Mouse (Mus musculus): ENCODE data around the gene Gcsam. TPM values are rescaled to one million over a fixed set of nuclear protein-coding genes. Genes with fewer than 3 reads are reported as not detected.

Gcsam gene
- polyA plus RNA-seq, 1 experiment from 2014 or later, result 0.15 TPM

GRCm38 (mm10) chr16:45659596-45659995 is 49.4 kb downstream of the Gcsam start:
- no peak for ATAC-seq (ENCODE audit: insufficient number of reproducible peaks, insufficient read depth, low FRiP score, low read depth)
- WGBS, result 71% methylated on average over 4 of the region's 4 CpGs

GRCm38 (mm10) chr16:45662381-45662780 is 52.2 kb downstream of the Gcsam start:
- Histone ChIP-seq H3K27ac (replicated peaks in 1 of 2; ENCODE audit: control insufficient read depth in 1 of 2, insufficient read depth in 1 of 2, low read depth in 2 of 2, low read length in 2 of 2) (no peak overlapping the region), H3K4me2 (ENCODE audit: low read length) (no peak overlapping the region), H3K9ac (ENCODE audit: low read length) (no peak overlapping the region), H3K4me3 (ENCODE audit: control insufficient read depth in 1 of 2, insufficient read depth in 1 of 2, low read depth in 1 of 2, low read length in 2 of 2) (no peak overlapping the region), H3K27me3 (ENCODE audit: control insufficient read depth, insufficient read depth, low read length) (no peaks in the 10 kb centered on the region), H3K36me3 (ENCODE audit: control insufficient read depth, insufficient read depth, low read length) (no peaks in the 10 kb centered on the region), H3K4me1 (ENCODE audit: control insufficient read depth in 2 of 2, insufficient read depth in 2 of 2, low read length in 2 of 2) (no peaks in the 10 kb centered on the region), H3K9me3 (ENCODE audit: control insufficient read depth, low read length) (no peaks in the 10 kb centered on the region)
- ATAC-seq (ENCODE audit: insufficient number of reproducible peaks, insufficient read depth, low FRiP score, low read depth), result no peak

More at GRCm38 (mm10) chr16:45659596-45659995, 49.4 kb downstream of the Gcsam start:
- H3K9me3 ChIP-seq (ENCODE audit: control insufficient read depth, low read length), result no peaks in the 10 kb centered on the region
- H3K4me3 ChIP-seq (ENCODE audit: control insufficient read depth in 1 of 2, insufficient read depth in 1 of 2, low read depth in 1 of 2, low read length in 2 of 2), result no peak overlapping the region
- no peaks in the 10 kb centered on the region for H3K36me3 ChIP-seq (ENCODE audit: control insufficient read depth, insufficient read depth, low read length)
- H3K4me2 ChIP-seq (ENCODE audit: low read length), result no peak overlapping the region
- H3K9ac ChIP-seq (ENCODE audit: low read length), result no peak overlapping the region
- H3K27ac ChIP-seq (replicated peaks in 1 of 2; ENCODE audit: control insufficient read depth in 1 of 2, insufficient read depth in 1 of 2, low read depth in 2 of 2, low read length in 2 of 2), result no peak overlapping the region
- no peaks in the 10 kb centered on the region for H3K4me1 ChIP-seq (ENCODE audit: control insufficient read depth in 2 of 2, insufficient read depth in 2 of 2, low read length in 2 of 2)
- H3K27me3 ChIP-seq (ENCODE audit: control insufficient read depth, insufficient read depth, low read length), result peaks cover 2% of the 10 kb centered on the region; the same call in 1 of the 2 replicates

GRCm38 (mm10) chr16:45666136-45666535 is 56.0 kb downstream of the Gcsam start:
- WGBS, result 63% methylated on average over 2 of the region's 2 CpGs
- ATAC-seq (ENCODE audit: insufficient number of reproducible peaks, insufficient read depth, low FRiP score, low read depth), result no peak

GRCm38 (mm10) chr16:45668178-45668577 is 58.0 kb downstream of the Gcsam start:
- no peak for ATAC-seq (ENCODE audit: insufficient number of reproducible peaks, insufficient read depth, low FRiP score, low read depth)

More at GRCm38 (mm10) chr16:45666136-45666535, 56.0 kb downstream of the Gcsam start:
- no peak overlapping the region for H3K4me2 ChIP-seq (ENCODE audit: low read length)
- no peaks in the 10 kb centered on the region for H3K36me3 ChIP-seq (ENCODE audit: control insufficient read depth, insufficient read depth, low read length)
- no peaks in the 10 kb centered on the region; a peak in 1 of 4 replicates for H3K4me1 ChIP-seq (ENCODE audit: control insufficient read depth in 2 of 2, insufficient read depth in 2 of 2, low read length in 2 of 2)
- H3K27me3 ChIP-seq (ENCODE audit: control insufficient read depth, insufficient read depth, low read length), result no peaks in the 10 kb centered on the region
- no peaks in the 10 kb centered on the region for H3K9me3 ChIP-seq (ENCODE audit: control insufficient read depth, low read length)
- H3K27ac ChIP-seq (replicated peaks in 1 of 2; ENCODE audit: control insufficient read depth in 1 of 2, insufficient read depth in 1 of 2, low read depth in 2 of 2, low read length in 2 of 2), result no peak overlapping the region
- no peak overlapping the region for H3K4me3 ChIP-seq (ENCODE audit: control insufficient read depth in 1 of 2, insufficient read depth in 1 of 2, low read depth in 1 of 2, low read length in 2 of 2)
- H3K9ac ChIP-seq (ENCODE audit: low read length), result no peak overlapping the region

GRCm38 (mm10) chr16:45670005-45670404 is 59.8 kb downstream of the Gcsam start:
- Histone ChIP-seq H3K27me3 (ENCODE audit: control insufficient read depth, insufficient read depth, low read length) (no peaks in the 10 kb centered on the region), H3K4me1 (ENCODE audit: control insufficient read depth in 2 of 2, insufficient read depth in 2 of 2, low read length in 2 of 2) (no peaks in the 10 kb centered on the region; a peak in 1 of 4 replicates), H3K4me2 (ENCODE audit: low read length) (no peak overlapping the region), H3K4me3 (ENCODE audit: control insufficient read depth in 1 of 2, insufficient read depth in 1 of 2, low read depth in 1 of 2, low read length in 2 of 2) (no peak overlapping the region), H3K36me3 (ENCODE audit: control insufficient read depth, insufficient read depth, low read length) (no peaks in the 10 kb centered on the region), H3K9ac (ENCODE audit: low read length) (no peak overlapping the region), H3K9me3 (ENCODE audit: control insufficient read depth, low read length) (no peaks in the 10 kb centered on the region), H3K27ac (replicated peaks in 1 of 2; ENCODE audit: control insufficient read depth in 1 of 2, insufficient read depth in 1 of 2, low read depth in 2 of 2, low read length in 2 of 2) (no peak overlapping the region)
- no peak for ATAC-seq (ENCODE audit: insufficient number of reproducible peaks, insufficient read depth, low FRiP score, low read depth)
- 71% methylated on average over 4 of the region's 4 CpGs for WGBS

More at GRCm38 (mm10) chr16:45668178-45668577, 58.0 kb downstream of the Gcsam start:
- H3K4me3 ChIP-seq (ENCODE audit: control insufficient read depth in 1 of 2, insufficient read depth in 1 of 2, low read depth in 1 of 2, low read length in 2 of 2), result no peak overlapping the region
- WGBS, result 41% methylated on average over 3 of the region's 3 CpGs
- H3K4me1 ChIP-seq (ENCODE audit: control insufficient read depth in 2 of 2, insufficient read depth in 2 of 2, low read length in 2 of 2), result no peaks in the 10 kb centered on the region; a peak in 1 of 4 replicates
- no peak overlapping the region for H3K27ac ChIP-seq (replicated peaks in 1 of 2; ENCODE audit: control insufficient read depth in 1 of 2, insufficient read depth in 1 of 2, low read depth in 2 of 2, low read length in 2 of 2)
- H3K36me3 ChIP-seq (ENCODE audit: control insufficient read depth, insufficient read depth, low read length), result no peaks in the 10 kb centered on the region
- H3K4me2 ChIP-seq (ENCODE audit: low read length), result no peak overlapping the region
- no peaks in the 10 kb centered on the region for H3K9me3 ChIP-seq (ENCODE audit: control insufficient read depth, low read length)
- H3K9ac ChIP-seq (ENCODE audit: low read length), result no peak overlapping the region
- H3K27me3 ChIP-seq (ENCODE audit: control insufficient read depth, insufficient read depth, low read length), result no peaks in the 10 kb centered on the region

Other genes starting within 250 kb of the Gcsam start
- gene Cd200, start 201.3 kb upstream of the Gcsam start, polyA plus RNA-seq (2014; fragmentation: Nextera tagmentation; extraction: Ambion mirVana), result 21.5 and 27.6 TPM in 2 replicates
- not detected in 2 replicates for gene Gm609, start 117.4 kb upstream of the Gcsam start, polyA plus RNA-seq (2014; fragmentation: Nextera tagmentation; extraction: Ambion mirVana)
- not detected in 2 replicates for gene Gm17783, start 78.3 kb upstream of the Gcsam start, polyA plus RNA-seq (2014; fragmentation: Nextera tagmentation; extraction: Ambion mirVana)
- gene Slc9c1, start 75.1 kb upstream of the Gcsam start, polyA plus RNA-seq (2014; fragmentation: Nextera tagmentation; extraction: Ambion mirVana), result not detected in 2 replicates
- gene BC016579, start 43.7 kb downstream of the Gcsam start, polyA plus RNA-seq (2014; fragmentation: Nextera tagmentation; extraction: Ambion mirVana), result not detected in 2 replicates
- not detected in 2 replicates for gene Tmprss7, start 83.3 kb downstream of the Gcsam start, polyA plus RNA-seq (2014; fragmentation: Nextera tagmentation; extraction: Ambion mirVana)
- gene Tagln3, start 114.2 kb downstream of the Gcsam start, polyA plus RNA-seq (2014; fragmentation: Nextera tagmentation; extraction: Ambion mirVana), result 2.6 and 4.1 TPM in 2 replicates
- gene Abhd10, start 132.6 kb downstream of the Gcsam start, polyA plus RNA-seq (2014; fragmentation: Nextera tagmentation; extraction: Ambion mirVana), result 27.9 and 29.1 TPM in 2 replicates